Mouse (Mus musculus) heart, embryonic 14.5 days (tissue): Measurements from ENCODE around the gene Klhdc3. TPM values are rescaled to one million over a fixed set of nuclear protein-coding genes. Genes with fewer than 3 reads are reported as not detected.

Experiments used
- ATAC-seq: fragments of 200-750 bp; cut with Nextera tagmentation; 2 replicates; pipeline ENCODE4 v1.8.0; 2017; ENCODE audit warnings: low read depth, moderate TSS enrichment; ENCODE audit not compliant: insufficient number of reproducible peaks, insufficient read depth, low FRiP score
- H3K27ac ChIP-seq, 2 experiments: fragments of 200-500 bp in 1 of 2; fragments of 300-500 bp in 1 of 2; sonication (generic) in 1 of 2; replicated peaks in 1 of 2; 2 replicates each; pipeline ENCODE4 v1.5.1; 2012 to 2014; ENCODE audit warnings: low read depth in 2 of 2, low read length in 2 of 2, control low read depth in 1 of 2, mild to moderate bottlenecking in 1 of 2, mixed read lengths in 1 of 2; ENCODE audit not compliant: control insufficient read depth in 1 of 2, insufficient read depth in 1 of 2
- H3K27me3 ChIP-seq: fragments of 300-500 bp; sonication (generic); 2 replicates; pipeline ENCODE4 v1.6.1; 2014; ENCODE audit warnings: mild to moderate bottlenecking, low read length, control low read depth; ENCODE audit not compliant: control insufficient read depth, insufficient read depth
- H3K36me3 ChIP-seq: fragments of 300-500 bp; sonication (generic); 2 replicates; pipeline ENCODE4 v1.6.1; 2014; ENCODE audit warnings: mild to moderate bottlenecking, control low read depth, low read length, mixed read lengths; ENCODE audit not compliant: control insufficient read depth, insufficient read depth
- H3K4me1 ChIP-seq, 2 experiments: fragments of 200-500 bp in 1 of 2; fragments of 300-500 bp in 1 of 2; sonication (generic) in 1 of 2; 2 replicates each; pipeline ENCODE4 v1.6.1; 2012 to 2014; ENCODE audit warnings: low read length in 2 of 2, control low read depth in 1 of 2, mixed read lengths in 1 of 2; ENCODE audit not compliant: control insufficient read depth in 2 of 2, insufficient read depth in 2 of 2
- H3K4me2 ChIP-seq: fragments of 300-500 bp; sonication (generic); 2 replicates; pipeline ENCODE4 v1.6.1; 2014; ENCODE audit warnings: mild to moderate bottlenecking, low read length
- H3K4me3 ChIP-seq, 2 experiments: fragments of 200-500 bp in 1 of 2; fragments of 300-500 bp in 1 of 2; sonication (generic) in 1 of 2; 2 replicates each; pipeline ENCODE4 v1.5.1; 2012 to 2014; ENCODE audit warnings: low read length in 2 of 2, mild to moderate bottlenecking in 2 of 2, control low read depth in 1 of 2, low read depth in 1 of 2, moderate library complexity in 1 of 2; ENCODE audit not compliant: control insufficient read depth in 1 of 2, insufficient read depth in 1 of 2
- H3K9ac ChIP-seq: fragments of 300-500 bp; sonication (generic); 2 replicates; pipeline ENCODE4 v1.6.1; 2014; ENCODE audit warnings: mild to moderate bottlenecking, low read length
- H3K9me3 ChIP-seq: fragments of 300-500 bp; sonication (generic); 2 replicates; pipeline ENCODE4 v1.6.1; 2016; ENCODE audit warnings: low read length, control low read depth; ENCODE audit not compliant: control insufficient read depth
- WGBS: fragments of 180-500 bp; shearing (Covaris S2); extraction: QIAGEN DNeasy Blood & Tissue Kit; methylation state at CpG from one replicate; pipeline ENCODE4 v1.1.7; 2014; 5-methylcytosine and 5-hydroxymethylcytosine counted together
- polyA plus RNA-seq: library from polyadenylated mRNA; unstranded; fragments of >200 nt; fragmentation: Nextera tagmentation; extraction: Ambion mirVana; gene quantifications from 2 replicates; pipeline ENCODE4 v1.2.1, GENCODE M21; 2014

The Klhdc3 gene
- polyA plus RNA-seq, 1 experiment from 2014 or later = 145 TPM

DNA sequence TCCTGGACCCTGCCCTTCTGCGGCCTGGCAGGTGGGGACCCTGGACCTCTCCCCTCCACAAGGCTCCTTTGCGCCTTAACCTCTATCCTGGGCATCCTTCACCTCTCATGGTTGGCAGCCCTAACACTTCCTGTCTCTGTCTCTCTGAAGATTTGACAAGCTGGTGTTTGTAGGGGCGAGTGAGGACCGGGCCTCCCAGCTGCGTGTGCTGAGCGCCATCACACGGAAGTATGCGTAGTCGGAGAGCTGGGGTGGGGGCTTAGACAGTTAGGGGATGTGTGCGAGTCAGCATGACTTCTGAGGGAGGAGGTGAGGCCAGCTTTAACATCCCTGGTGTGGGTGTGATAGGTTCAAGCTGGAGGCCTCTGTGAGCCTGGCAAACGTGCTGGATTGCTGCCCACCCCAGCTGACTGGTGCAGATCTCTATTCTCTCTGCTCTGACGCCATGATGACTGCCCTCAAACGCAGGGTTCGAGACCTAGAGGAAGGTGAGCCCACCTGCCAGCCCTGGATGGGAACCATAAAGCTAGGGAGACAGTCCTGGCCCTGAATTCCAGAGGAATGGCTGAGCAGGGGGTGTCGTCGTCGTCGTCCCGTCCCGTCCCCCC lies 43.9 kb upstream of the Klhdc3 start:
- no peak overlapping the region for H3K9ac ChIP-seq
- H3K4me2 ChIP-seq = no peak overlapping the region; the same call in 1 of the 2 replicates
- peaks cover 7 to 23% of the 10 kb centered on the region in 2 experiments; a peak in 3 of 4 replicates for H3K4me1 ChIP-seq
- H3K36me3 ChIP-seq = peaks cover 28% of the 10 kb centered on the region
- 0 out of 4 replicates have a peak overlapping the region, but pooled peaks of 1 of the 2 experiments have one; percentile 3 for H3K27ac ChIP-seq
- no peak for ATAC-seq
- no peak overlapping the region for H3K4me3 ChIP-seq
- H3K9me3 ChIP-seq = no peaks in the 10 kb centered on the region
- WGBS = 77% methylated on average over 18 of the region's 20 CpGs
- H3K27me3 ChIP-seq = peaks cover 18% of the 10 kb centered on the region

- Histone ChIP-seq H3K27me3 (no peaks in the 10 kb centered on the region), H3K27ac (no peak overlapping the region), H3K36me3 (peaks cover 40% of the 10 kb centered on the region), H3K4me1 (peaks cover 3 to 6% of the 10 kb centered on the region in 2 experiments; a peak in 3 of 4 replicates), H3K4me3 (no peak overlapping the region), H3K9ac (no peak overlapping the region), H3K9me3 (no peaks in the 10 kb centered on the region), H3K4me2 (no peak overlapping the region)
- no peak for ATAC-seq
- WGBS = 87% methylated on average over 7 of the region's 7 CpGs
Measured at GRCm38 (mm10) chr17:46721077-46721476, 40.4 kb upstream of the Klhdc3 start.

DNA sequence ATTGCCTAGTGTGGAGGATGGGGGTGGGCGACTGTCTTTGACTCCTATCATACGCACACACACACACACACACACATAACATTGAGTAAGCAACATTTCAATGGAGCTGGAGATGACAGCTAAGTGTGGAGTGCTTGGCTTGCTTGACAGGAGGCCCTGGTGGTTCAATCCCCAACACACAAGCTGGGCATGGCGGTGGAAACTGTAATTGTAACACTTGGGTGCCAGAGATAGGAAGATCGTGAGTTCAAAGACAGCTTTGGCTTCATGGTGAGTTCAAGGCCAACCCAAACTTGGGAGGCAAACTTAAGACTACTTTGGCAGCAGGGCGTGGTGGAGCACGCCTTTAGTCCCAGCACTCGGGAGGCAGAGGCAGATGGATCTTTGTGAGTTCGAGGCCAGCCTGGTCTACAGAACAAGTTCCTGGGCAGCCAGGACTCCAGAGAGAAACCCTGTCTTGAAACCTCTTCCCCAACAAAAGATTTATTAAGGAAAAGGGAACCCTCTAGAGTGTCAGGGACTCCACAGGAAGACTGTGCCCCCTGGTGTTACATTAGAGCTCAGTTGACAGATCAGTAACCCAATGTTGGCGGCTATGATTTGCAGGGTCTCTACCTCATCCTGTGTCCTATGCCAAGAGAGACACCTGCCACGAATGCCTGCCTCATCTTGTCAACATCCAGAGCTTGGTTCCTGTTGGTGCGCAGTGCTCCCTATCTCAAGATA lies 34.2 kb upstream of the Klhdc3 start:
- no peak overlapping the region for H3K27ac ChIP-seq
- ATAC-seq = no peak
- H3K9me3 ChIP-seq = no peaks in the 10 kb centered on the region
- no peak overlapping the region for H3K4me2 ChIP-seq
- H3K4me3 ChIP-seq = no peak overlapping the region
- peaks cover 0 to 10% of the 10 kb centered on the region in 2 experiments; a peak in 2 of 4 replicates for H3K4me1 ChIP-seq
- H3K36me3 ChIP-seq = peaks cover 37% of the 10 kb centered on the region
- no peaks in the 10 kb centered on the region for H3K27me3 ChIP-seq
- no peak overlapping the region for H3K9ac ChIP-seq
- WGBS = 90% methylated on average over 11 of the region's 11 CpGs

GRCm38 (mm10) chr17:46713849-46714248 lies 33.1 kb upstream of the Klhdc3 start:
- 87% methylated on average over 9 of the region's 9 CpGs for WGBS
- no peak overlapping the region for H3K4me3 ChIP-seq
- no peaks in the 10 kb centered on the region for H3K27me3 ChIP-seq
- H3K36me3 ChIP-seq = peaks cover 37% of the 10 kb centered on the region
- H3K9me3 ChIP-seq = no peaks in the 10 kb centered on the region
- H3K4me1 ChIP-seq = peaks cover 0 to 10% of the 10 kb centered on the region in 2 experiments; a peak in 2 of 4 replicates
- H3K27ac ChIP-seq = no peak overlapping the region
- no peak for ATAC-seq
- H3K9ac ChIP-seq = no peak overlapping the region
- no peak overlapping the region for H3K4me2 ChIP-seq

DNA sequence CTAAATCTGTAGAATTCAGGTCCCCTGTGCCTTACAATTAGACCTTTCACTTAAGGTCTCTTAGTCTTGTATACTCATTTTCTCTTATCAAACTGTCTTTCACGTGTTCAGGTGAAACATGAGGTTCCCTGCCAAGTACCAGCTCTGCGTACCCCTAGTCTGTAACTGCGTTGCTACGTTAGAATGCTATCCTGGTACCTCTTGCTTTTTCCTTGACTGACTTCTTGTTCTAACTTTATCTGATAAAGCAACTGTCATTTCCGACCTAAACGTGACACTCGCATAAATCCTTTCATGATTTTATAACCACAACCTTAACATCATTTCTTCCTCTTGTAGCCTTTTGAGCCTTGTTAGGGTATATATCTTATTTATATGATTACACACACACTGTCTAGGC lies 31.7 kb upstream of the Klhdc3 start:
- 50% methylated on average over 7 of the region's 7 CpGs for WGBS
- no peak for ATAC-seq

GRCm38 (mm10) chr17:46711612-46712271 lies 31.0 kb upstream of the Klhdc3 start:
- Histone ChIP-seq H3K4me2 (peak overlapping the region; percentile 93), H3K27me3 (no peaks in the 10 kb centered on the region), H3K9ac (peak overlapping the region; percentile 96), H3K4me3 (peak overlapping the region; percentile 94 to 99), H3K36me3 (peaks cover 32% of the 10 kb centered on the region), H3K4me1 (peaks cover 0 to 10% of the 10 kb centered on the region in 2 experiments; a peak in 2 of 4 replicates), H3K27ac (peak overlapping the region; percentile 57 to 79; a peak in 3 of 4 replicates), H3K9me3 (no peaks in the 10 kb centered on the region)
- peak; percentile 49 for ATAC-seq
- under 1% methylated on average over 74 of the region's 76 CpGs for WGBS

More for the DNA sequence above, 31.7 kb upstream of the Klhdc3 start:
- peak overlapping the region; percentile 94 to 99 for H3K4me3 ChIP-seq
- H3K36me3 ChIP-seq = peaks cover 35% of the 10 kb centered on the region
- H3K9me3 ChIP-seq = no peaks in the 10 kb centered on the region
- peak overlapping the region; percentile 93 for H3K4me2 ChIP-seq
- peak overlapping the region; percentile 96 for H3K9ac ChIP-seq
- H3K27ac ChIP-seq = 0 out of 4 replicates have a peak overlapping the region, but pooled peaks of 1 of the 2 experiments have one; percentile 79
- H3K4me1 ChIP-seq = peaks cover 0 to 10% of the 10 kb centered on the region in 2 experiments; a peak in 2 of 4 replicates
- H3K27me3 ChIP-seq = no peaks in the 10 kb centered on the region

DNA sequence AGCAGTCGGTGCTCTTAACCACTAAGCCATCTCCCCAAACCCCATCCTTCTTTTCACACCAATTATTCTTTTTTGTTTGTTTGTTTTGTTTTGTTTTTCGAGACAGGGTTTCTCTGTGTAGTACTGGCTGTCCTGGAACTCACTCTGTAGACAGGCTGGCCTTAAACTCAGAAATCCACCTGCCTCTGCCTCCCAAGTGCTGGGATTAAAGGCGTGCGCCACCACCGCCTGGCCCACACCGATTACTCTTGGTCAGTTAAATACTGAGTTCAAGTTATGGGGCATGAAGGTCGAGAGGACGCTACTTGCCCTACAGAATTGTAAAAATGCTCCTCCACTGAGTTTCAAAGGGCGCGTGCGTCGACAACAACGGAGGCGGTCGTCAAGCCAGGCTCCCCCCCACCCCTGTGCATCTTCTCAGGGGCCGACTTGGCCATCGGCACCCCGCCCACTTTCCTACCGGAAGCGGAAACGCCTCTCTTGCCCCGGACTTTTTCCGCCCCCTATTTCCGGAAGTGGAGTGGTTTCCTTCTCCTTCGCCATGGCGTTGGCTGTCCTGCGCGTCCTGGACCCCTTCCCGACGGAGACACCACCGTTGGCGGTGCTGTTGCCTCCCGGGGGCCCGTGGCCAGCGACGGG lies 30.4 kb upstream of the Klhdc3 start, which contains the start of gene Pex6:
Gene Pex6, plus strand, starts transcription at position 505 of the 639 bp plus-strand sequence.
- H3K4me1 ChIP-seq = peaks cover 0 to 10% of the 10 kb centered on the region in 2 experiments; a peak in 3 of 4 replicates
- peak within 1 kb of the TSS; percentile 94 to 99 for H3K4me3 ChIP-seq
- no peaks in the 10 kb centered on the region for H3K27me3 ChIP-seq
- WGBS = 8% methylated on average over 36 of the region's 36 CpGs
- H3K9me3 ChIP-seq = no peaks in the 10 kb centered on the region
- H3K9ac ChIP-seq = peak within 1 kb of the TSS; percentile 96
- ATAC-seq = peak; percentile 75
- H3K27ac ChIP-seq = peak within 1 kb of the TSS; percentile 57 to 79
- H3K4me2 ChIP-seq = peak within 1 kb of the TSS; percentile 93
- peaks cover 26% of the 10 kb centered on the region for H3K36me3 ChIP-seq
